ENCODE assay signal across 8 mouse cellular contexts in genomic region chr11:5691775-5692174, GRCm38 (mm10). TPM values are rescaled to one million over a fixed set of nuclear protein-coding genes. Genes with fewer than 3 reads are reported as not detected.
DNase-seq lines count a peak whose midpoint lies in the region; ATAC-seq and TF ChIP-seq lines count a peak whose summit lies in the region.

No protein-coding gene starts in this region.

- 0 out of 2 replicates have a peak, but pooled peaks have one; percentile 65 for ATAC-seq in limb, embryonic 14.5 days (ENCODE audit: low FRiP score, low read depth)

- no peak for TF ChIP-seq POLR2A in limb, embryonic 14.5 days (IDR thresholded peaks at IDR 0.05; ENCODE audit: borderline replicate concordance, extremely low read depth, insufficient read depth, insufficient read length)

- DNase-seq in heart, adult 11 months = peak; percentile 88
- DNase-seq in heart, adult 9 months (ENCODE audit: low spot score in 2 of 2) = no peak
- peak; percentile 39 for DNase-seq in ovary, postnatal 36 days (ENCODE audit: low spot score)
- no peak for DNase-seq in ovary, postnatal 10 days (ENCODE audit: low spot score)
- peak; percentile 75 for DNase-seq in embryo, embryonic 10 days (ENCODE audit: low spot score)
- DNase-seq in limb, embryonic 14.5 days (ENCODE audit: low spot score) = peak; percentile 75
- peak; percentile 26 for DNase-seq in thymus, postnatal 25 days
- DNase-seq in heart, adult 8-10 months (ENCODE audit: low spot score) = no peak

- WGBS in limb, embryonic 14.5 days = 22% methylated on average over 7 of the region's 7 CpGs

- H3K36me3 ChIP-seq in limb, embryonic 14.5 days (ENCODE audit: control insufficient read depth, insufficient read depth, low read length) = no peaks in the 10 kb centered on the region

- 0 out of 2 replicates have a peak, but pooled peaks cover 2% of the 10 kb centered on the region for H3K4me1 ChIP-seq in limb, embryonic 14.5 days (ENCODE audit: control insufficient read depth, insufficient read depth, low read length)

- H3K4me2 ChIP-seq in limb, embryonic 14.5 days (replicated peaks; ENCODE audit: low read depth, low read length, severe bottlenecking) = no peak overlapping the region

- no peak overlapping the region for H3K27ac ChIP-seq in limb, embryonic 14.5 days (replicated peaks; ENCODE audit: low read depth, low read length)

- no peak overlapping the region for H3K9ac ChIP-seq in limb, embryonic 14.5 days (ENCODE audit: low read depth, low read length, severe bottlenecking)

- H3K4me3 ChIP-seq in limb, embryonic 14.5 days (replicated peaks; ENCODE audit: low read length) = no peak overlapping the region

- no peaks in the 10 kb centered on the region for H3K27me3 ChIP-seq in limb, embryonic 14.5 days (ENCODE audit: control insufficient read depth, insufficient read depth, low read length)

- no peaks in the 10 kb centered on the region for H3K9me3 ChIP-seq in limb, embryonic 14.5 days (ENCODE audit: control insufficient read depth, low read length)

RNA-seq across cellular contexts. Expression of gene Mrps24, which starts 23.7 kb away (rescaled TPM):
- 124 and 135 TPM in 2 replicates for polyA plus RNA-seq in limb, embryonic 14.5 days (2012; rRNA removed)
- polyA plus RNA-seq in limb, embryonic 14.5 days (2014; fragmentation: Nextera tagmentation; extraction: Ambion mirVana) = 197 and 219 TPM in 2 replicates
- 100 to 1,000 TPM; 148 to 162 (median 150) TPM for total RNA-seq in heart, adult 8-10 months (2022)

Comparison
In these comparisons a context has a peak if more than half of its experiments do, and no peak if none do; other contexts are left out.
1. DNase-seq: peak in heart, adult 11 months (single experiment), ovary, postnatal 36 days (single experiment), embryo, embryonic 10 days (single experiment), limb, embryonic 14.5 days (single experiment) and thymus, postnatal 25 days (single experiment); none in heart, adult 9 months (0 of 2), ovary, postnatal 10 days (single experiment) and heart, adult 8-10 months (single experiment).